Mouse (Mus musculus) thymus, adult 18-20 months (tissue): Measurements from ENCODE around the gene Kirrel2.
A peak's percentile ranks its signal among the peaks of the same experiment; 100 is the strongest.

ENCODE experiments used
- DNase-seq, 2 experiments: peaks; one replicate each; pipeline ENCODE4 v3.0.0; 2022; ENCODE audit warnings: mixed read lengths in 2 of 2

The Kirrel2 gene

DNA sequence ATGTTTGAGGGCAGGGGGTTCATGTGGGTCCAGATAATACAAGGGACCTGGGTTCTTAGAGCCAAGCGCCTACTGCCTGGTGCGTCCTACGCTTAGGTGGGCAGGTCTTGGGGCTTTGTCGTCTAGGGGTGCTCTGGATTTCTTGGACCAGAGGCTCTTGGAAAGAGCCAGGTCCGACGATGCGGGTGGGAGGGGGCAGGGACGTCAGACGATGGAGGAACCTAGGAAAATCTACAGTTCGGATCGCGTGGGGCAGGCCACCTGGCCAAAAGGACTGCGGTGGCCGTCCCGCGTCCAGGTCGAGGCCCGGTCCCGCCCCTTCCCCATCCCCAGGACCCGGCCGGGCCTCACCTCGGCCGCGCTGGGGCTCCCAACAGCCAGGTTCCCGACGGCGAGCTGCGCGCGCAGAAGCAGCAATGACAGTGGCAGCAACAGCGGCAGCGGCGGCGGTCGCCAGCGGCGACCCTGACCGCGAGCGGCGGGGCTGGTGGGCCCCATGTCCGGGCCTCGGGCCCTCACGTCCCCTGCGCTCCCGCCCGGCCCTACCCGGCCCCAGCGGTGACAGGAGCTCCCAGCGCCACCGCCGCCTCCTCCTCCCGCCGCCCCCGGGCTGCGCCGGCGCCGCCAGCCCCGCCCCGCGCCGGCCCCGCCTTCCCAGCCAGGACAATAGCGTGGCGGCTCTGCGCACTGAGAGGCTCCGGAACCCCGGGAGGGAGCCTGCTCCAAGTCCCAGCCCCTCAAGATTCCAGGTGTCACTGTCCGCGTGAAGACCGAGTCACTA, 12.3 kb downstream of the Kirrel2 start, which contains the start of gene Aplp1:
Gene Aplp1 (minus strand): TSS at position 565 of the 781 bp plus-strand sequence.
- DNase-seq = no peak

DNA sequence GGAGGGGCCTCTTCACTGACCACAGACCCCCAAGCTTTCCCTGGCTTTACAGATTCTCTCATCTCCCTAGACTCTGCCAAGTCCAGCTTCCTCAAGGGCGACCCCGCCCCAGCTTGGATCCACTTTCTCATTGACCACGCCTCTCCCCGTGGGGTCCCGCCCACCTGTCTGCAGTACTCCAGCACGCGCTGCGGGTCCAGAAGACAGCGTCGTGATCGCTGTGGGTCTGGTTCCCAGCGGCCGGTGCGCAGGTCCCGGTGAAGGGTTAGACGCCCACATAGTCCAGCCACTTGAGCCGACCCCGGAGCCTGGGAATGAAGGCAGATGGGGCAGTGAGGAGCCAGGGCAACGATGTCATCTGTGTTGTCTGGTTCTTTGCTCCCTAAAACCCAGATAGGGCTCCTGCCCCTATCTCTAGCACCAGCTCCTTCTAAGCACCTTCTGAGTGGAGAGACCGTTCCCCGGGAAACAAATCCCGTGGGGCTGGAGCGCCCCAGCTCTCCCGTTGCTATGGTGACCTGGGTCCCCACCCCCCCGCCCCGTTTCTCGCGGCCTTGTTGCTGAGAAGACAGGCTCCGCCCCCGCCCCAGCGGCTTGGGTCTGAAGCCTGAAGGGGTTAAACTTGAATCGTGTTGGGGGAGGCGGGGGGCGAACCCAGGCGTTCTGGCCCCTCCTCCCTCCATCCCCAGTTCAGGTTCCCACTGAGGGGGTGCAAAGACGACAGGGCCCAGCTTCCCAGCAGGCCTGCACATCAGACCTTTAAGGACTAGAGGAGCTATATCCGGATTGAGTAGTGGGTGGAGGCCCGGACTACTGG, 13.1 kb downstream of the Kirrel2 start:
- no peak for DNase-seq

DNA sequence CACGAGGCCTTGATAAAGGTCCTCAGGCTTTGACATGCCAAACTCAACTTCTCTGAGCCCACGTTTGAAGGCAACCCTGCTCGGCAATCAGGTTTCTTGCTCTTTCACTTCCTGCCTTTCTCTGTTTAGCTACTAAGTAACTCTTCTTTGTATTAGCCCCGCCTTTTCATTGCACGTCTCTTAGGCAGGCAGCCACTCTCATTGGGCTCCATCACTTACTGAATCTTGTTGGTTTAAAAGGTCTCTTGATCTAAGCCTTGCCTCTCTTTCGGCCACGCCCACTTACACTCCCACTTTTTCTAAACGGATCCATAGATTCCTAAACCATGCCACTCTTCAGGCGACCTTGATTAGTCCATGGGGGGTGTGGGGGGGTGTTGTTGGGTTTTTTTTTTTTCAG, 13.8 kb downstream of the Kirrel2 start:
- no peak for DNase-seq

DNA sequence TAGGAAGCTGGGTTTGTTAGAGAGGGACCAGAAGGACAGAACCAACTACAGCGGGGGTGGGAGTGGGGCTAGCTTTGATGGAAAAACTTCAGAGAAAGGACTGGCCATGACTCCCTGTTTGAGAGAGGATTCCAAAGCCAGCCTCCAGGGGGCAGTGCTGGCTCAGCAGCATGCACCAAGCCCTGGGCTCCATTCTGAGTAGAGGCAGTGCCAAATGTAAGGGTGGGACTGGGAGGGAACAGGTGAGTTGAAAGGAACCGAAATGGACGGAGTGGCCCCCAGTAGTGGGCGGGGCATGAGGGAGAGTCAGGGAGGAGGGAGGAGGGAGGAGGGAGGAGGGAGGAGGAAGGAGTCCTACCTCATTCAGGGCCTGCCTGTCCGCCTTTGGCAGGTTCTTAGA, 16.8 kb downstream of the Kirrel2 start:
- DNase-seq = no peak

DNA sequence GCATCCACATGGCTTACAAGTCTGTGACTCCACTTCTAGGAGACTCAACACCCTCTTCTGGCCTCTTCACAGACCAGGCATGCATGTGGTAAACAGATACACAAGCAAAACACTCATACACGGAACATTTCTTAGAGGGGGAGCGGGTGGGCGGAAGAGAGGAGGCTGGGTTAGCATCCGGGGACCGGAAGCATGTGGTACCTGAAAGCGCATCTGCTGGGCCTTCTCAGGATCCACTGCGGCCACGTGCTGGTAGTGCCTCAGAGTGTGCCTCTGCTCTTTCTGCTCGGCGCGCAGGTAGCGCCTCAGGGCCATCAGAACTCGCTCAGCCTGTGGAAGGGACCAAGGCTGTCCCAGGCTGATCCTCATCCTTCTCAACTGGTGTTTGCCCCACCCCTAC, 17.8 kb downstream of the Kirrel2 start:
- DNase-seq = no peak

DNA sequence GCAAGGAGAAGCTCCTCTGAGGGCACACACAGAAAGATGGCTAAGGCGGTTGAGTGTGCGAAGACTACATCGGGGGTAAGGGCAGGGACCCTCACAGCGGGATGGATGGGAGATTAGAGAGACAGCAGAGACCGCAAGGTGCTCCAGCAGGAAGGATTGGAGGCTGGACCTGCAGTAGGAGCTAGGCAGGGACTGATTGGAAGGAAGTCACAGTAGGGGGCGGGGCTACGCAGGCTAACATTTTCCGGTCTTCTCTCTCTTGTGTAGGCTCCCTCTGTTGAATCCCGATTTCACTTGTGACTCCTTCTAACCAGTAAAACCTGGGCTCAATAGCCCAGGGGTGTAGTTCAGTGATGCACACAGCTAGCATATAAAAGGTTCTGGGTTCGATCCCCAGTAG, 20.6 kb downstream of the Kirrel2 start:
- no peak for DNase-seq

DNA sequence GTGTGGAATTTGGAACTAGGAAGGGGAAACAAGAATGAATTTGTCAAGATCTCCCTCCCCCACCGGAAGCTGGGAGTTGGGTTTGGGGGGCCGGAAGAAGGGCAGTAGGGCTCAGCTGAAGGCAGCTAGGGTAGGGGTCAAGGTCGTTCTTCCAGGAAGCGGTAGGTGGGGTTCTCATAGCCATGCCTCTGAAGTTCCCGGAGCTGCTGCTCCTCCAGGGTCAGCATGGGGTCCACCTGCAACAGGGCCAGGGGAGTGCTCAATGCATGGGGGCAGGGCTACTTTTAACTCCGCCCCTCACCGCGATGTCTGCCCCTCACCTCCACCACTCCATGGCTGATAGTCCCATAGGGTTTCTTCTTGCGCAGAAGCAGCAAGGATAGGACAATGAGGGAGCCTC, 22.3 kb downstream of the Kirrel2 start:
- no peak for DNase-seq

DNA sequence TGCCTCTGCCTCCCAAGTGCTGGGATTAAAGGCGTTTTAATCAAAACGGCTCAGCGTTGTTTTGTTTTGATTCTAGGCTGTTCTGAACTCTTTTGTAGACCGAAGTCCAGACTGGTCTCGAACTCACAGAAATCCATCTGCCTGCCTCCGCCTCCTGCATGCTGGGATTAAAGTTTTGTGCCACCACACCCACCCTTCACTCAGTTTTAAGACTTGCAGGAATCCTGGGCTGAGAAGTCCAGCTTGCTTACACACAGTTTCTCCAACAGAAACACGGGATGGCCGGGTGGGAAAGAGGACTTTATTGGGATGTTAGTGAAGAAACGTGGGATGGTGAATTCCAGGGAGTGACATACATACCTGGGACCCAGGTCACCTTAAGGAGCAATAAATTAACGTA, 22.8 kb downstream of the Kirrel2 start:
- DNase-seq = no peak

DNA sequence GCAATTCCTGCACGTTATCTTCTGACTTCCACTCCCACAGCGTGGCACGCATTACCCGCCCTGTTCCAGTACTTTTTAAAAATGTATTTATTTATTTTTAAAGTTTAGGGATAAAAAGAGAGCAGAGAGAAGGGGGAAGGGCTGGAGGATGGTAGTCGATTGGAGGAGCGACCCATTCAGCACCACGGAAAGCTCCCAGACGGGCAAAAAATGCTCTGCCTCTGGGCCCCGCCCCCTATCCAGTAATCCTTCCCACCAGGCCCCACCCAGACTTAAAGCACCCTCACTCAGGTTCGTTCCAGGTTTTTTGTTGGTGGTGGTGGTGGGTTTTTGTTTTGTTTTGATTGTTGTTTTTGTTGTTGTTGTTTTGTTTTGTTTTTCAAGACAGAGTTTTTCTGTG, 23.3 kb downstream of the Kirrel2 start:
- no peak for DNase-seq

DNA sequence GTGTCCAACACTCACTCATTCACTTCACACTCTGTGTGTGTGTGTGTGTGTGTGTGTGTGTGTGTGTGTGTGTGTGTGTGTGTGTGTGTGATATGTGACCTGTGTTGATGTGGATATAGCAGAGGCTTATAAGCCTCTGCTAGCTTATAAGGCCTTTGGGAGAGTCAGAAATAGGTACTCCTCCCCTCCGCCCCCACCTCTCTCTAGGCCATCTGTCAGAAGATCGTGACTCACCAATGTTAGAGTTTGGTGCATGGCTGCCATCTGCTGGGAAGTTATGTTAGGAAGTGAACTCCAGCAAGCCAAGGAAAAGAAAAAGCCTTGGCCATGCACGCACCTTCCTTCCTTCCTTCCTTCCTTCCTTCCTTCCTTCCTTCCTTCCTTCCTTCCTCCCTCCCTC, 25.7 kb downstream of the Kirrel2 start:
- DNase-seq = peak; percentile 36 to 58

DNA sequence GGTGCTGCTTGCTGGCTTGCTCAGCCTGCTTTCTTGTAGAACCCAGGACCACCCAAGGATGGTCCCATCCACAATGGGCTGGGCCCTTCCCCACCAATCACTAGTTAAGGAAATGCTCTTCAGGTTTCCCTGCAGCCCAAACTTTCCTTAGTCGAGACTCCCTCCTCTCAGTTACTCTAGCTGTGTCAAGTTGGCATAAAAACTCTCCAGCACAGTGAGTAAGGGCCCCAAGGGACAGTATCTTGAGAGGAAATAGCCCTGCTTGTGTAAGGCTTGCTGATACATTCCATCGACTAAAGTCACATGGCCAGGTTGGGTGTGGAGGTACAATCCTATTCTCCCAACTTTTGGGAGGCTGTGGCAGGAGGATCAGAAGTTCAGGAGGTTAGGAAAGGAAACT, 27.3 kb downstream of the Kirrel2 start:
- no peak for DNase-seq

DNA sequence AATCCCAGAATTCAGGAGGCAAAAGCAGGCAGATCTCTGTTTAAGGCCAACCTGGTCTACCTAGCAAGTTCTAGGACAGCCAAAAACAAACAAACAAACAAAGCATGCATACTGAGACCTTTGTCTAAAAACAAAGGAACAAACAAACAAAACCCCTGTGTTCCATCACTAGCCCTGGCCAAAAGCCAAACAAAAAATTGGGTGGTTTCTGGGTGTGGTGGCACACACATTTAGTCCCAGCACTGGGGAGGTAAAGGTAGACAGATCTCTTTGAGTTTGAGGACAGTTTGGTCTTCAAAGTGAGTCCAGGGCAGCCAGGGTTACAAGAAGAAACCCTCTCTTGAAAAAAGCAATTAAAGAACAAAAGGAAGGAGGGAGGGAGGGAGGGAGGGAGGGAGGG, 28.2 kb downstream of the Kirrel2 start:
- DNase-seq = no peak

DNA sequence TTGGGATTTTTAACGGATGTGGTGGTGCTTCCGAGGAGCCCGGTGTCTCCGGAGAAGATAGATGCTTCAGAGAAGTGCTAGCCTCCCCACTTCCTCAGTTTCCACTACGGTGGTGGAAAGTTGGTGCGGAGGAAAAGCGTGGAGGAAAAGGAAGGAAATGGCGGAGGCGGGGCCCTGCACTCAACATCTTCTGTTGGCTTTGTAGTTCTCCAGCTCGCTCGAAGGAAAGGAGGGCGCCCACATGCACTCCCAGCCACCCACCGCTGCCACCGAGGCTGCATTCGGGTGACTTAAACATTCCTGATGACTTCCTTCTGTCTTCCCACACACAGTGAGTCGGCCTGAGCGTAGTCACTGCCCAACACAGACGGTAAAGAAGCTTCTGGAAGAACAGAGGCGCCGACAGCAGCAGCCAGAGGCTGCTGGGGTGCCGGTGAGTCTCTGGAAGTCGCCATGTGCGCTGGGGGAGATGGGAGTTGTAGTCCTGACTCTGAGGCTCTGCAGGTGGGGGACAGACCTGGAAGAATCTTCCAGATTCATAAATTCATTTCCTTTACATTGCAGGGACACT, 34.3 kb downstream of the Kirrel2 start:
- peak; percentile 68 to 75 for DNase-seq

DNA sequence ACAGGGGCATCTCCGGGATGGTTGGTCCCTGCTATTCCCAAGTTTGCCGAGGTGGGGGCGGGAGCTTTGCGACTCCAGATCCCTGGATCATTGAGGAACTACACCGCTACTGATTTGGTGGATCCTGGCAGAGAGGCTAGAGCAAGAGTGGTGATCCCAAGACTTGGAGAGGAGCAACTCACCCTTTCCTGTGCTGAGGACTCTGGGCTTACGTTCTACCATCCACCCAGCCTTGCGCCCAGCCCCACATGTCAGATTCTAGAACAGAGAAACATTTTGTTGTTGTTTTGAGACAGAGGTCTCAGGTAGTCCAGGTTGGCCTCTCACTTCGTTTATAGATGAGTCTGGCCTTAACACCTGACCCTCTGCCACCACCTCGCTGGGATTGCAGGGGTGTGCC, 34.9 kb downstream of the Kirrel2 start:
- no peak for DNase-seq

DNA sequence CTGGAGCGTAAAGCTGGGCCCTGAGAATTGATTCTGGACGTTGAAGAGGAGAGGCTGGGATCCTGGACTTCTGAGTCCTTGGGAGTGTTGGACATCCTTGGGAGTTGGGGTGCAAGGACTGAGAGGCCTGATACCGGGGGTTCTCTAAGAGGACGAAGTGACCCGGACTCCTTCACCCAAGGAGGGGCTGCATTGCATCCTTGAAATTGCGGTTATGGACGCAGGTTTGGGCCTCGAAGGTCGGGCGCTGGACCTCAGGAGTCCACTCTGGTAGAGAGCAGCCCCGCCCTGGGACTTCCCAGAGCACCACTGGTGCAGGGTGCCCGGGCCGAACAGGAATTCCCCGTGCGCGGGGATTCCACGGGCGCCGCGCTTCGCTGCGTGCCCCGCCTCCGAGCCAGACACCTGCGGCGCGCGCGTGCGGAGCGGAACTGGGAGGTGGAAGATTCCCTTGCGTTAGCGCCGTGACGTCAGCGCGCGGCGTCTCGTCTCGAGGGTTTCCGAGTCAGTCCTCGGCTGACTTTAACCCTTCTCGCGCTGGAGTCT, 35.5 kb downstream of the Kirrel2 start:
- DNase-seq = peak; percentile 91 to 94

DNA sequence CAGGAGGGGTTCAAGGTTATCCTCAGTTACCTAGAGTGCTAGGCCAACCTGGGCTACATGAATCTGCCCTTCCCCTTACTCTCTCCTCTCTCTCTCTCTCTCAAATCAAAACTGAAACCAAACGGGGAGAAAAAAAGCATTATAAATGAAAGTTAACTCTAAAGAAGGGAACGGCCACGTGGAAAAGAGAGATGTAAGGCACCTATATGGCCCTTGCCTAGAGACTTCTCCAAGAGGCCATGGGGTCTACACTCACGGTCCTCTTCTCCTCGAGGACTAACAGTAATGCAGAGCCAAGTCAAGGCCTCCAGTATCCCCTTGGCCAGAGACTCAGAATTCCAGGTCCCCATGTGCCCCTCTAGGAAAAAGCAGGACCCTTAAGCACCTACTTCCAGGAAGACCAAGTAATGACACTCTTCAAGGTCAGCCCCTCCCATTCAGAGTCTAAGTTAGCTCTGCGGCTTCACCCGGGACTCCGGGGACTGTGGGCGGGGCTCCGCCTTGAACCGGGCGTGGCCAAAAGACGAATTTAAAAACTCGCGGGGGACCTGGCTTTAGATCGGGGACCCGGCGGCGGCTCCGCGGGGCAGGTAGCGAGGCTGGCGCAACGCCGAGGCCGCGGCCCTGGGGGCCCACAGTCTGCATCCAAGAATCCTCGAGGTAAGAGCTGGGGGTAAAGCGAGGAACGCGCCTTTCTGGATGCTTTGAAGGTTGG, 36.2 kb downstream of the Kirrel2 start, which contains the start of gene Nfkbid:
Gene Nfkbid (plus strand): TSS at position 558 of the 715 bp plus-strand sequence.
- peak; percentile 82 to 90 for DNase-seq

DNA sequence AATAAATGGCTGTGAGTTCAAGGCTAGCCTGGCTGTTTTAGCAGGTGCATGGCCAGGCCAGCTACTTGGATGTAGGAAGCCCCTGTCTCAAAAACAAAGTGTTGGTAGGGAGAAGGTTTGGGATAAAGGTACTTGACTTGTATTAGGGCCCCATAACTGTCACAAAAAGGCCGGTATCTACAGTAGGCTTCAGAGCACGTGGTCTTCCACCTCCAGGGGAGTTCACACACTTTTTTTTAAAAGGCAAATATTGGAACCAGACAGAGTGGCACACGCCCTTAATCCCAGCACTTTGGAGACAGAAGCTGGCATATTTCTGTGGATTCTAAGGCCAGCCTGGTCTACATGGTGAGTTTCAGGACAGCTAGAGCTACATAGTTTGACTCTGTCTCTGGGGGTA, 36.8 kb downstream of the Kirrel2 start:
- DNase-seq = no peak

DNA sequence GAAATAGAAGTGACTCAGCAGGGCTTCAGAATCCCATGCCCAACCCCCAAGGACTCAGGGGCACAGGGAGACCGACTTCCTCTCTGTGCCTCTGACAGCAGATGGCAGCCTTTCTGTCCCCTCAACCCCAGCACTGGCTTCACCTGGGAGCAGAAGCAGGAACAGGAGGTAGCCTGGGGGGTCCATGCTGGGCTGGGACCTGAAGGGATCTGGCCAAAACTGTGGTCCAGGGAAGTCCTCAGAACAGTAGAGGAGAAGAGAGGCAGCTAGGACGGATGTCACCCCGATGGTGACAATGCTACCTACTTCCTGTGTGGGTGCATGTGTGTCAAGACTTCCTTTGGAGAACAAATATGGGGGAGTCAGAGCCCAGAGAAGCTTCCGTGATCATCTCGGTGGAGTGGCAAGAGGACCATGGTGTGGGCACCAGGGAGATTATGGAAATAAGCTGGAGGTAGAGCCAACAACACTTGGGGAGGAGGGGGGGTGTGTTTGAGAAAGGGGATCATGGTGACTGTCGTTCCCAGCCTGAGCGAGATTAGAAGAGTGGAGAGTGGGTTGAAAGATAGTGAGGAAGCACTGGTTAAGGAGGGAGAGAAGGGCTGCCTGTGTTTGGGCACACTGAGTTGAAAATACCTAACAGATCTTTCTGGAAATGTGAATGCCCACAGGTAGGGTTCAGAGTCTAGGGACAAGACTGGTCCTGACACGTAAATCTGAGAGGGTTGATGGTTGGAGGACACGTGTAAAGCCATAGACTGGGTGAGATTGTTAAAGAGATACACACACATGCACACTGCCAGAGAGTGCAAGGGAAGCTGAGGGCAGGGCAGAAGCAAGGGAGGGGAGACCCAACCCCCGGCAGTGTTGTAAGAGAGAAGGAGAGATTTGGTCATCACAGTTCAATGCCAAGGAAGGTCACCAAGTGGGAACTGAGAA, 37.7 kb downstream of the Kirrel2 start, which contains the start of gene Hcst:
Gene Hcst (minus strand): TSS at position 294 of the 939 bp plus-strand sequence.
- peak; percentile 47 to 67 for DNase-seq

DNA sequence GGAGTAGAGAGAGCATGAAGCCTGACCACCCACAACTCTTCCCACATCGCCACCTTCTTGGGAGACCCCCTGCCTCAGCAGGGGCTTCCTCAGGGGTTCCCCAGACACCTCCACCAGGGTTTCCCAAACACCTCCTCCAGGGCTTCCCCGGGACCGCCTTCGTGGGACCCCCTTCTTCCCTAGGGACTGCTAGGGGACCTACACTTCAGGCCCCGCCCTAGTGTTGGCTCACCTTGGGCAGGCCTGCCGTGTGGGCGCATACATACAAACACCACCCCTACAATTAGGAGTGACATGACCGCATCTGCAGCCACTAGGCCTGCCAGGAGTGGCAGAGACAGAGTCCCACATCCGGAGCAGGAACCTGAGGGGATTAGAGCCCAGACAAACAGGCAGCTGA, 39.6 kb downstream of the Kirrel2 start:
- peak in 1 of 2 experiments; percentile 60 for DNase-seq

DNA sequence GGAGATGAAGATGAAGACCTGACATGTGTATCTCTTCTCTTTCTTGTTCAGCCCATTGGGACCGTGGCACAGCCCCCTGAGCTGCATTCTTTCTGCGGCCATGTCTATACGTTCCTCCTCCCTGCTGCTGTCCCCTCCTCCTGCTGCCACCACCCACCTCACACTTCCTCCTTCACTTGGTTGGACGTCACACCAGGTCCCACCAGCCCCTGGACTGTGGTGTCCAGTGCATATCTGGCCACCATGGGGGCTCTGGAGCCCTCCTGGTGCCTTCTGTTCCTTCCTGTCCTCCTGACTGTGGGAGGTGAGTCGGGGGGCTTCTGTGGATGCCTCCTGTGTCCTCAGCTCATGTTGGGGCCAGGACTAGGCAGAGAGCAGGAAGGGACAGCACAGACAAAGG, 43.9 kb downstream of the Kirrel2 start, which contains the start of gene Tyrobp:
Gene Tyrobp (plus strand): TSS at position 165 of the 400 bp plus-strand sequence.
- DNase-seq = no peak

DNA sequence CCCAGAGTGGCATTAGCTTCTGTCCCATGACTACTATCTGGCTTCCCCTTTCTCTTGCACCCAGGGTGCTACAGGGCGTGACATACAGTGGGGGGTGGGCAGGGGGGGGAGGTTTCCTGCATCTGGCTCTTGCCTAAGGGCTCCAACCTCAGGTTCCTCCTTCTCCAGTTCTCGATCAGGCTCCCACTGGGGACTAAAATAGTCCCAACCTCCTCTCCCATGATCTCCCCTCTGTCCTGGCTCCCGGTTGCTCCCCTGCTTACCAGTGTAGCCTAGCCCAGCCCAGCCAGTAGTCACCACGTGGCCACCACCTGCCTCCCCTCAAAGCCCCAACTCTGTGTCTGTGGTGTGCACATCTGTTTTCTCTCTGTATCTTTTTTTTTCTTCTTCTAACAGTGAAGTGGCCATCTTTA, 44.7 kb downstream of the Kirrel2 start:
- DNase-seq = peak in 1 of 2 experiments; percentile 59
